Mouse (Mus musculus): Measurements from ENCODE around the gene Hspg2.

Gene Hspg2

DNA sequence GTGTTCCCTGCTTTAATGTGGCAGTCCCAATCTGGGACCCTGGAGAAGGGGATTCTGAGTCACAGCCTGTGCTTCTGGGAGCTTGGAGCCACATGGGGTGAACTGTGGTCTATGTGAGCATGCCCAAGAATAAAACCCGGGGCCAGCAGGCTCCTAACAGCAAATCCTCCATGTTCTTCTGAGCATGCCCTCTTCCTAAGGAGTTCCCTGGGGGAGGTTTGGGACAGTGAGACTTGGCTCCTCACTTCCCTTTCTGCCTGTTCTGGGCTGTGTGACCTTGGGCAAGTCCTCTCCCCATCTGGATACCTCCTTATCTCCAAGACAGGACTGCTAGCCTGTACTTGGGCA lies 12.4 kb downstream of the Hspg2 start:
- no peak for DNase-seq (ENCODE audit: low spot score in 2 of 2)

DNA sequence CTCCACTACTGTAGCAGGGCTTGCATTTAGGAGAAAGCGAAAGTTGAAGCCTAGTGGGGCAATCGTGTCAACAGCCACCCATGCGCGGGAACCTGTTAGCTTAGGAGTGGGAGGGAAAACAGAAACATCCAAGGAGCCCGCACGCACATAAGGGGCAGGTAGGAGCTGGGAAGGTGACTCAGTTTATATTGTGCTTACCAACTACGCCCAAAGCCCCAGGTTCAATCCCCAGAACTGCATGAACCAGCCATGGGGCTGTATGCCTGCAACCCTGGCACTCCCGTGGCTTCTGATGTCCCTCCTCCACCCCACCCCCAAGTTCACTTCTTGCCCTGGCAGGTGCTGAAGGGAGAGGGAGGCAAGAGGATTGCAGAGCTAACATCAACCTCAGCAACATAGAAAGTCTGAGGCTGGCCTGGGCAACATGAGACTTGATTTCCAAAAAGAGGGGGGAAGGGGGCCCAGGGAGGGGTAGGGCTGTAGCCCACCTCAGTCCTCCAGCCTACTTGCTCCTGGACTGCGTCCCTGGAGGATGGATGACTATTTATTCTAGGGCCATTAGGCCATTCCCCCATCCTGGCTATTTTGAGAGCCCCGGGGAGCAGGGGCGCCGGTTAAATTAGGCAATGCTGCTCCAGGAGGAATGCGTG lies 12.9 kb downstream of the Hspg2 start:
- DNase-seq (ENCODE audit: low spot score in 2 of 2) = no peak

DNA sequence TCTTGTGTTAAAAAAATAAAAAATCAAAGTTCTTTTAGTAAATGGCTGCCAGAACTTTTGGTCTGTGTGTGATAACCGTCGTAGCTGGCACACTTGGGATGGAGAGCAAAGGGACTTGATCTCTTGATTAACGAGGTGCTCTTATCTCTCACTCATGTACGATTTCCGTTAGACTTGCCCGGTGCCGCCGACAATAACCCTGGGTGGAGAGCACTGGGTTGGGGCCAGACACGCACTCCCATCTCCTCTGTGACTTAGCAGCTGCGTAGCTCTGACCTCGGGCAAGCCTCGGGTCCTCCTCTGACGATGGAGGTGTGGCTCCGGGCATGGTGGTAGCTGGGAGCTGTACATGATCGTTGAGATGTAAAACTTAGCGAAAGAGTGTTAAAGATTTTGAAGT lies 15.3 kb downstream of the Hspg2 start:
- DNase-seq (ENCODE audit: low spot score in 2 of 2) = no peak

DNA sequence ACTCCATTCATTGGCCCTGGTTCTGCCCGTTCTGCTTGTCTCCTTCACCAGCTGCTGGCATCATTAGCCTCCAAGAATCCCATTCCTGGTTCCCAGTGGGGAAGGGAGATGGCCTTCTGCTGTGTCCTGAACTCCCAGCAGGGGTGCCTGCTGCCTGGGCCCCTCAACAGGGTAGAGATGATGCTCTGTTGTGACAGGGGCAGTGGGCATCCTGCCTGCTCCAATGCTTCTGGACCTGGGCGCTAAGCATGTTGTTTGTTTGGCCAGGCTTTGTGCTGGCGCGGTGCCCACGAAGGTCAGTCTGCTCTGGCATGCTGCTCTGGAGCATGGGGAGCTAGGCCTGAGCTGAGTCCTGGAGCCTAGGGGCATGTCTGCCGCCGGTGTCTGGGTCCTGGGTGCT lies 16.0 kb downstream of the Hspg2 start:
- no peak for DNase-seq (ENCODE audit: low spot score in 2 of 2)

DNA sequence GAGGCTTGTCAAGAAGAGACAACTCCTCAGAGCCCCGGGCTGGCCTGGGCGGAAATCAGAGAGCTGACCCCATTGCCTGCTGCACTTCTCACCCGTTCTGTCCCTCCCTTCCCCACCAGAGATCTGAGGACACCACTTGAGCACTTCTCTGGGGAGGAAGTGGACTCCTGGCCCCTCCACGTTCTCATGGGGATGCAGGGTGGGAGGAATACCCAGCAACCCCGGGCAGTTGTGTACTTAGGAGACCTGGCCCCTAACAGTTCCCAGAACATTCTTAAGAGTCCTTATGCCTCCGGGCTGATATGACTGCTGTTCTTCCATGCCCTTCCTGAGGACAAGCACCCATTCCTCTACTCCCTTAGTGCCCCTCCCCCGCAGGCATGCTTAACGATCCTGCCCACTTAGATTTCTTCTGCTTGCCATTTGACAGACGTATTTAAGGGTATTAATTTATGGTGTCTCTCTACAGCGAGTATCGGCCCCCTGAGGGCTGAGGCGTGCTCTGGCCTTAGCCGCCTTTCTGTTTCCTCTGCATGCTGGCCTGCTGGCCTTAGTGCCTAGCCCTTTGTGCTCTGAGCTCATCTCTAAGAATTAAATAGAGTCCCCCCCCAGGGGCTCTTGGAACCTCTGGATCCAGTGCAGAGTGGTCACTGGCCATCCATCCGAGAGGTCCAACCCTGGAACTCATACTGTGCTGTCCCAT lies 16.8 kb downstream of the Hspg2 start:
- no peak for DNase-seq (ENCODE audit: low spot score in 2 of 2)

DNA sequence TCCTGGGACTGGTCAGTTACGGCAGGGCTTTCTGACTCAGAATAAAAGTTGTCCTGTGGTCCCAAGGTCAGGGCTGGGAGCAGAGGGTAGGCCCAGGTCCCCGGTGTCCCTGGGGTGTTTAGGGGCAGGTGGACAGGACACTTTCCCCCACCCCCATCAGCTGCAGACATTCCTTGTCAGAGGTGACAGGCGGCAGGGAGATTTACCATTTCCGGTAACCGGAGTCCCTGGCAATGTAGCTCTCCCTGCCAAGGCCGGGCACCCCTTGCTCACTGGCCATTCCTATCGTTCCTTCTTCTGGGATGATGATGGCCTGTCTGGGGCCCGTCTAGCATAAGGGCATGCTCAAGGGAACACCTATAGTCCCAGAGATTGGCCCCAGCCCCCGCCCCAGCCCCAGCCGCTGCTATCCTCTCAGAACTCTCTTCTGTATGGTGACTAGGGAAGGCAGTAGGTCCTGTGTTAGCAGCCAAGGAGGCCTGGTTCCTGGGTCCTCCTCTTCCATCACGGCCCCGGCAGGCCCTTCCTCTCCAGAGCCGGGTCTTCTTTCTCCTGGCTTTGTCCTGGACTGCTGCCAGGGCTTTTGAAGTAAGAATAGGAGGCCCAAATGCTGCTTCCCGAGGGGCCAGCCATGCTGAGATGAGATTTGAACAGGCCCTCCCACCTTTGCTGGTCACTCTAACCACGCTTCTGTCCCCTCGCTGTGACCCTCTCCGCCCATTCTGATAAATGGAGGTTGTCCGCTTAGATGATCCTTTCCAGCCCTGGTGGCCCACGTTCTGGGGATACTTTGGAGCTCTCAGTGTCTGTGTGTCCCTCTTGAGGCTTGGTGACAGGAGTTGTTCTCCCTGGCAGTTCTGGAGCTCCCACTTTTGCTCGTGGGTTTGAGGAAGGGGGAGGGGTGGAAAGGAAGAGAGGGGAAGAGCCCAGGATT lies 17.8 kb downstream of the Hspg2 start:
- no peak for DNase-seq (ENCODE audit: low spot score in 2 of 2)

DNA sequence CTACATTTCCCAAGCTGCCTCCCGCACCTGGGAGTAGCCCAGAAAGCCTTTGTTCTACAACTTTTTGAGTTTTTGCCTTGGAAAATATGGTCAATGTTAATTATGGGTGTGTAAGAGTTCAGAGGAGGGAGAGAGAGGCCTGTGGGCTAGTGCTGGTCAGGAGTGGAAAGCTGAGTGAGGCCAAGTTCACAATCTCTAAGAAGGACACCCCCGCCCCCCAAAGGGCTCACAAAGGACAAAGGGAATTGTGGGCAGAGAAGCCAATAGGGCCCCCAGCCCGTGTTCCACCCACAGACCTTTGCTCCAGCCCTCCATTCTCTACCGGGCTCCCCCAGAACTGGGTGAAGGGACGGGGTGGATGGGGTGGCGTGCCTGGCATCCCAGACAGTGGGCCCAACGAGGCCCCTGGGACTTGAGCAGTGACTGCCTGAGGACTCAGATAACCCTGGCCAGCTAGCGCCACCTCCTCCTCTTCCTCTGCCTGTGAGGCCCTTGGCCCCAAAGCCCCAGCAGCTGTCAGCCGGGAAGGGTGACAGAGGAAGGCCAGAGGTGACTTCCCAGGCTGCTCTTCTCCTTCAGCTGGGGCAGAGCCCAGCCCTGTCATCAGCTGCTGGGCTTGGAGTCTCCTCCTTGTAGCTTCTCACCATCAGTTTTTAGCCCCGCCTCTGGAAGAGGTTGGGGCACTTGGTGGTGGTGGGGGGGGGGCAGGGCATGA lies 18.9 kb downstream of the Hspg2 start:
- no peak for DNase-seq (ENCODE audit: low spot score in 2 of 2)

DNA sequence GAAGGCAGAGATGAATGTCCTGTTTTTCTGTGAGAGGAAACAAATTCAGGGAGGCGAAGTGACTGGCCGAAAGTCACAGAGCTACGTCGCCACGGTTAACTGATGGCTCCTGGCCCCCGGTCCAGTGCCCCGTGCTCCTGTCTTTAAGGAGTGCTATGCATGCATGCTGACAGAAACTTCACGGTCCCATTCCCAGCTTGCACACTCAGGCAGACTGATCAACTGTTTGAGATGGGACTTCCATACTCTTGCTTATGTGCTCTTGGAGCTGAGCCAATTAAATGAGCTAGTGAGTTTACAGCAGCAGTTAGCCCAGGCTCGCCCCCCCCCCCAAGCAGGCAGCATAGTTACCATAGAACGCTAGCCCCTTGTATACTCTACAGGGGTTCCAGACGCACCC lies 19.5 kb downstream of the Hspg2 start:
- DNase-seq (ENCODE audit: low spot score in 2 of 2) = no peak

DNA sequence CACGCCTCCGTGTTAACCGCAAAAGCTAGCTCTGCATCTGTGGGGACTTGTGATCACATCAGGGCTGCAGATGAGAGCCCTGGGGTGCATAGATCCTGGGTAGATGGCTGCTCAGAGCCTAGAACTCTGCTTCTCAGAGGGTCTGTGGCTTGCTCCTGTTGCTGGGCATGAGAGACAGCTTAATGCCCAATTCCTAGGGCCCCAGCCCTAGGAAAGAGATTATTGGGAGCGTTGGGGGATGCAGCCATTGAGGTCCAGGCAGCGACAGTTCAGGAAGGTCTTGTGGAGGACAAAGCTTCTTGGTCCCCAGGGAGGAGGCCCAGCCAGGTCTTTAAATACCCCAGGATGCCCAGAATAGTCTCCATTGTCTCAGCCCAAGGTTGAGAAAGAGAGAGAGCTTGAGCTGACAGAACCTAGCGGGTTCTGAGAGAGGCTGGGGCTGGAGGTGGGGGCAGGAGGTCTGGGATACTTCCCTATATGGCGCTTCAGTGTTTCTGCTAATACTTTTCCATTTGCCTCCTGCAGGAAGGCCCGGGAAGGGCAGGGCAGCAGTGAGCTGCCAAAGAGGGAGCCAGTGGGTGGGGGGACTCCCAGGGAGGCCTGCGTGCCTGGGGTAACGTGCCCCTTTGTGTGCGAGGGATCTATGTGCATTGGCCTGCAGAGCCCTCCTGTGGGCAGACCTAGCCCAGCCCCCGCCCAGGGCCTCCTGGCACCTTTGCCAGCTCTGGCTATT lies 20.2 kb downstream of the Hspg2 start:
- DNase-seq (ENCODE audit: low spot score in 2 of 2) = no peak

DNA sequence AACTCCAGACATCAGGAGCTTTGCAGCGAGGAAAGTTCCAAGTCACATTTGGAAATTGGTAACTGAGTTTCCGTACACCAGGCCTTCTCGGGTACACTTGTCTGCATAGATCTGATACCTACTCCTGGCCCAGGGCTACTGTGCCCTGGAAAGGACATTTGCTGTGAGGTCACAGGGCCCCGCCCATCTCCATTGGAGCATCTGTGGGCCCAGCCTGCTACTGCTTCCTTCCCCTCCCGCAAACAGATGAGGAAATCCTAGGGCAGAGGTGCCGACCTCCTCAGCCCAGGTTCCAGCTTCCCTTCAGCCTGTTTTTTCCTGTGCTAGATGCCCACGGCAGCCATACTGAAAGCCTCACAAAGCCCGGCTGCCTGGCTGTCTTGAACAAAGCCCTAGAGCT lies 21.4 kb downstream of the Hspg2 start:
- DNase-seq (ENCODE audit: low spot score in 2 of 2) = no peak

DNA sequence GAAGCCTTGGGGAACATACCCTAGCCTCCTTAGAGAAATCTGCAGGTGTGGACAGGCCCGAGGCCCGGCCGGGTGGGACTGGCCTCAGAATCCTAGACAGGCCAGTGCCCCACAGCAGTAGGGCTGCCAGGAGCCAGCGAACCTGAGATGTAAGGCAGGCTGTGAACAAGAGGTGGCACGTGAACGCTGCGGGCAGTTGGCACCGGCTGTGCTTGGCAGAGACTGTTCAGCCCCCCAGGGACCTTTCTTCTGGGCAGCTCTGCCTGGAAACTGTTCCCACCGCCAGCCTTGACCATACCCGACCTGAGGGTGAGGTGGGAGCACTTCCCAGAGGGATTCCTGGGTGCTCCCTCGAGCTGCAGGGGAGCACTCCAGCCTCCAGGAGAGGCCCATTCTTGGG lies 24.0 kb downstream of the Hspg2 start:
- DNase-seq (ENCODE audit: low spot score in 2 of 2) = no peak

DNA sequence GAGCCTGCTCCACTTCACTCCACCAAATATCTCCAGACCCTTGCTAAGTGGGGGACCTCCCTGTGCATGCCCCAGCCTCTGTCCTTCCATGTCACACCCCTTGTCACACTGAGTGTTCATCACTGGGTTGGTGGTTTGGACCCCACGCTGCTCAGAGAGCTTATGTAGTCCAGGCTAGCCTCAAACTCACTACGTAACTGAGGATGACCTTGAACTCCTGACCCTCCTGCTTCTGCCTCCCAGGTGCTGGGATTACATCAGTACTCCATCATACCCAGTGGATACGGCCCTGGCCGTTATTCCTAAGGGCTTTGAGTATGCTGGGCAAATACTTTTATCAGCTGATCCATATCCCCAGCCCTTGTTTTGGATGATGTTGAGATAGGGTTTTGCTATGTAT lies 24.6 kb downstream of the Hspg2 start:
- DNase-seq (ENCODE audit: low spot score in 2 of 2) = no peak

DNA sequence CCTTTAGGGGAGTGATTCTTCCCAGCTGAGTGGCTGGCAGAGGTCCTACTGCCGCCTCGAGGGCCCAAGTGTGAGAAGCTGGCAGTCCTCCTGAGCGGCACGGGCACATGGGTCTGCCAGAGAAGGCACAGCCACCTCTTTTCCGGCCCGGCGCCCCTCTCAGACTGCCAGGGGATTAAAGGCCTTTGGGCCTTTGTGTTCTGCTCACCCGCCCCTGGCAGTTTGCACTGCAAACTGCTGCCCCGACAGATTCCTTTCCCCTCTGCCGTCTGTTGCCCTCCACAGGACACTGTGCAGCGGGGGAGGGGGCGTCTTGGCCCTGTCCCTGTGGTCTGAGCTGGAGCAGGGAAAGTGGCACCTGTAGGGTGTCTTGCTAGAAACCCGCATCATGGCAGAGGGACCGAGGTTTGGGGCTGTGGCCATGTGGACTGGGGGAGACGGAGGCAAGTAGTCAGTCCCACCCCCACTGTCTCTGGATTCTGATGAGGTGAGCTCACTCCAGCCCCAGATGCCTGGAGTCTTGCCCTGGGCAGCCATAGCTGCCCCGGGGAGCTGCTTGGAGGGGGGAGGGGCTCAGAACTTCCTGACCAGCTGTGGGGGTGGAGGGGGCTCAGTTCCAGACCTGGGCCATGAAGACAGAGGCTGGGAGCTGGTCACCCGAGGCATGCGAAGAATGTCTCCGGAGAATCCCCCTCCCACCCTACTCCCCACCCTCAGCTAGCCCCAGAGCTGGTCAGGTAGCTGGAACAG lies 26.4 kb downstream of the Hspg2 start:
- DNase-seq (ENCODE audit: low spot score in 2 of 2) = no peak

DNA sequence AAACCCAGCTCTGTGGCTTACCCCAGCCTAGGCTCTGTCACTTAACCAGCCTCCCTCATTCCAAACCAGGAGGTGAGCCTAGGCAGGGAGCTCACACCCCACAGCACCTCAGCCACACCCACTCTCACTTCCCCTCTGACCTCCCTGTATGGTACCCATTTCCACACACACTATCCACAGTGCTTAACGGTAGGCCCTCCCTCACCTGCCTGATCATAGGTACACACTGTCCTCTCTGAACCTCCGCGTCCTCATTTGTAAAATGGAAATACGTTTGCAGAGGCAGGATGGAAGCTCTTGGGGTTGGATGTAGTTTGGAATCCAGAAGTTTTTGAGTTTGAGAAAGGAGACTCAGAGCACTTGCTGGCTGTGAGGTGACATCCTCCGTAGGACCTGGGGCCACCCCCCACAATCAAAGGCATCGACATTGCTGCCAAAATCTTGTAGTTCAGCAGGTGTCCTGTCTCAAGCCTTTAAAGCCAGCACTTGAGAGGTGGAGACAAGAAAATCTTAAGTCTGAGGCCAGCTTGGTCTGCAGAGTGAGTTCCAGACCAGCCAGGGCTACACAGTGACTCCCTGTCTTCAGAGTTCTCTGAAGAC lies 27.0 kb downstream of the Hspg2 start:
- peak in 1 of 2 experiments; percentile 32 for DNase-seq (ENCODE audit: low spot score in 2 of 2)

DNA sequence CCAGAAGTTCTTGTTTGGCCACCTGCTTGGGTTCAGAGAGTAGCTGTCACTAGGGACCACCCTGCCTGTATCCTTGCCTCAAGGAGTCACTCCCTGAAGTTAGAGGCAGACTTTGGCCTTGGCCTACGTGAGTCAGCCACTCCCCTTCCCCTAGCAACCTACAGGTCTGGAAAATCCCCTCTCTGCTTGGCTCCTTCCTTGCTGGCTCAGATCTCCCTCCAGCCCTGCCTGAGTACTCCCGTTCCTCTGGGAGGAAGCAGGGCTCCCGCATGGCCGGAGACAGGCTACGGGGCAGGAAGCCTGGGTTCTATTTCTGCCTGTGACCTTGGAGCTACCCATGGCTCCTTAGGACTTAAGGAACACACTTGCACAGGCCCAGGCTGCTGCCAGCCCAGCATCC lies 28.8 kb downstream of the Hspg2 start:
- no peak for DNase-seq (ENCODE audit: low spot score in 2 of 2)

DNA sequence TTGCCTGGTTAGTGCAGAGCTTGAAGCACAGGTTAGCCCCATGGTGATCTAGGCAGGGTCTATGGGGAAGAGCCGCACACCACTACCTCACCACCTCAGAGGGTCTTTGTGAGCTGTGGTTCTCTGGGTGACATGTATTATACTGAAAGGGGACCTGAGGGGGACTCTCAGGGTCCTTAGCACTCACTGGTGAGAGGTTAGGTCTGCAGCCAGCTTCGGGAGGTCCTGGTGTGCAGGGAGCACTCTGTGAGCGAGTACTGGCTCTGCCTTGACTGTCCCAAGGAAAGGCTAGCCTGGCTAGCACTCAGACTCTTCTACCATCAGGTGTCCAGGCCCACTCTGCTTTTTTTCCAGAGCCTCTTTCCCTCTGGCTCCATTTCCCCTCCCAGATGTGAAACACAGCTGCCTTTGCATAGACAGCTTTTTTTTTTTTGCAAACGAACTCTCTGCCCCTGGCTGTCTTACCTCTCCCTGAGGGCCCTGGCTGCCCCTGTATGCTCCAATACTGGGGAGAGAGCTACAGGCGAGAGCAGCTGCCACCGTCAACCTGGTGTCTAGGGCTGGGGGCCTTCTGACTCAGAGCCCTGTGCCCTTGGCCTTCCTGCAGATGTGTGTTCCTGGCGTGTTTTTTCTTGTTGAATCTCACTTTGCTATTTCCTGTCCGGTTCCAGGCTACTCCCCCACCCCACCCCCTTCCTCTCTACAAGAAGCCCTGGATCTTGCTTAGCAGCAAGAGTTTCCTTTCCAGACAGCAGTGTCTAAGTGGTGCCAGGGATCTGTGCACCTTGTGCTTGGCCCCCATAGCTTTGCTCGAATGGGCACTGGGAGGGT lies 29.5 kb downstream of the Hspg2 start:
- no peak for DNase-seq (ENCODE audit: low spot score in 2 of 2)

DNA sequence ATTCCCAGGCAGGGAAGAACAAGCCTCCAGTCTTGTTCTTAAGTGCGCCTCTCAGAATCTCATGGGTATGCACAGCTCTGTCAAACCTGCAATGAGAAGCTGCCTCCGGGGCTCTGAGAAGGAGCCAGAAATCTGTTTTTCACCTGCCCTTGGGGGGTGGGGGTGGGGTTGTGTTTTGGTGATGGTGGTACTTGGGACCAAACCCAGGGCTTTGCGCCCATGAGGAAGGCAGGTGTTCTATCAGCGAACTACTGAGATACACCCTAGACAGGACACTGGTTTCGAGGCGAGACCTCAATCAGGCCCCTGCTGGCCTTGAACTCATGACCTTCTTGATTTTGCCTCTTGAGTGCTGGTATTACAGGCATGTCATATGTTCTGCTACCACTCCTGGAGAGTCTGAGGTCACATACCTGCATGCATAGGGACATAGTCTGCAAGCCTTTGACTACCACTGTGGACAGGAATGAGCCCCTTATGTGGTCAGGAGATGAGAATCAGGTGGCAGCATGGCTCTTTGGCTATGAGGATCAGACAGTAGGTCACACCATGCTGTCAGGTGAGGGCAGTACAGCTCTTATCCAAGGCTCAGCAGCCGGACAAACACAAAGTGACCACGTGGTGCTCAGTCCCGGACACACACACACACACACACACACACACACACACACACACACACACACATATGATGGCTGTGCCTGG lies 30.5 kb downstream of the Hspg2 start:
- no peak for DNase-seq (ENCODE audit: low spot score in 2 of 2)

DNA sequence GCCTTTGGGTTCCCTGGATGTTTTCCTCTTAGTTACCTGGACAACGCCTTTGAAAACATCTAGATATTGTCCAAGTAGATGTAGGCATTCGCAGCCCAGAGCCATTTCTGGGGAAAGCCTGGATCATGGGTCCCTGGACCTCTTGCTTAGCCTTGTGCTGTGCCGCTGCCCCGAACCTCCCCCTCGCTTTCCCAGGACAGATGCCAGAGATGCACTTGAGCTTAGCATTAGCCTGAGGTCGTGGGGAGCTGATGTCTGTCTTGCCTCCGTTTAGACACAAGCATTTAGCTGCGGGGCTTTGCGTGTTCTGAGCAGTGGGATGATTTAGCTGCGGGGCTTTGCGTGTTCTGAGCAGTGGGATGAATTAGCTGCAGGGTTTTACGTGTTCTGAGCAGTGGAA lies 31.6 kb downstream of the Hspg2 start:
- no peak for DNase-seq (ENCODE audit: low spot score in 2 of 2)

DNA sequence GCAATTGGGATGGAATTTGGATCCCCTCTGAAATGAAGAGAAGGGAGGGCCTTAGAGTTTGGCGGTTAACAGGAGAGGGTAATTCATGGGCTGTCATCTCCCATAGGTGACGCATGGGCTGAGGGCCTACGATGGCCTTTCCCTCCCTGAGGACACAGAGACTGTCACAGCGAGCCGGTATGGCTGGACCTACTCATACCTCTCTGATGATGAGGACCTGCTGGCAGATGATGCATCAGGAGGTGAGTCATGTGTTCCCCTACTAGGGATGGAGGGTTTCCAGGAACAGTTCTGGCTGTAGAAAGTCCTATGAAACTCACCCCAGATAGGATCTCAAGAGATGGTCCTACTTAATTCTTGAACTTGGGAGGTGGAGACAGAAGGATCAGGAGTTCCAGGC lies 32.4 kb downstream of the Hspg2 start:
- DNase-seq (ENCODE audit: low spot score in 2 of 2) = no peak

Data from natural killer cell, adult 2 months (primary cell).